Mouse (Mus musculus) frontal cortex, adult 2 months (tissue): Measurements from ENCODE around the gene Slc25a36. TPM values are rescaled to one million over a fixed set of nuclear protein-coding genes. Genes with fewer than 3 reads are reported as not detected.

ENCODE experiments used
- DNase-seq, 2 experiments: peaks; one replicate each; pipeline ENCODE4 v3.0.0; 2022; ENCODE audit warnings: low spot score in 1 of 2; ENCODE audit errors: extremely low spot score in 1 of 2
- polyA plus RNA-seq: library from polyadenylated mRNA; depleted of rRNA; stranded (reverse); fragments of >200 nt; gene quantifications from 2 replicates; pipeline ENCODE4 v1.2.3, GENCODE M21; 2012

Slc25a36 gene
- polyA plus RNA-seq, 1 experiment, result 71.5 TPM

GRCm38 (mm10) chr9:97112797-97113554, 2.0 kb upstream of the Slc25a36 start:
- DNase-seq, result no peak

- DNase-seq, result no peak
Observed at GRCm38 (mm10) chr9:97112238-97112637, 1.3 kb upstream of the Slc25a36 start.

- no peak for DNase-seq
Observed at GRCm38 (mm10) chr9:97111506-97111905, 549 bp upstream of the Slc25a36 start.

- DNase-seq, result no peak
Observed at GRCm38 (mm10) chr9:97106481-97107160, 4.3 kb downstream of the Slc25a36 start.

- DNase-seq, result no peak
Observed at GRCm38 (mm10) chr9:97105400-97105985, 5.5 kb downstream of the Slc25a36 start.

GRCm38 (mm10) chr9:97103376-97104061, 7.4 kb downstream of the Slc25a36 start:
- no peak for DNase-seq

- DNase-seq, result no peak
Observed at GRCm38 (mm10) chr9:97098985-97099384, 12.0 kb downstream of the Slc25a36 start.

- no peak for DNase-seq
Observed at GRCm38 (mm10) chr9:97096180-97096579, 14.8 kb downstream of the Slc25a36 start.

- no peak for DNase-seq
Observed at GRCm38 (mm10) chr9:97087850-97088249, 23.1 kb downstream of the Slc25a36 start.

GRCm38 (mm10) chr9:97084628-97085027, 26.3 kb downstream of the Slc25a36 start:
- DNase-seq, result no peak

GRCm38 (mm10) chr9:97081106-97081862, 29.7 kb downstream of the Slc25a36 start:
- DNase-seq, result no peak

- no peak for DNase-seq
Observed at GRCm38 (mm10) chr9:97069911-97070310, 41.0 kb downstream of the Slc25a36 start.

- DNase-seq, result no peak
Observed at GRCm38 (mm10) chr9:97069466-97069865, 41.5 kb downstream of the Slc25a36 start.

GRCm38 (mm10) chr9:97068201-97069095, 42.5 kb downstream of the Slc25a36 start:
- DNase-seq, result peak; percentile 63 to 95

GRCm38 (mm10) chr9:97067761-97068160, 43.2 kb downstream of the Slc25a36 start:
- DNase-seq, result no peak

- DNase-seq, result no peak
Observed at GRCm38 (mm10) chr9:97065885-97066284, 45.1 kb downstream of the Slc25a36 start.

GRCm38 (mm10) chr9:97065216-97065615, 45.7 kb downstream of the Slc25a36 start:
- no peak for DNase-seq

- no peak for DNase-seq
Observed at GRCm38 (mm10) chr9:97064161-97064560, 46.8 kb downstream of the Slc25a36 start.

- DNase-seq, result no peak
Observed at GRCm38 (mm10) chr9:97061696-97062095, 49.3 kb downstream of the Slc25a36 start.
